Mouse (Mus musculus): ENCODE data around the gene Kcns1.

The Kcns1 gene

DNA sequence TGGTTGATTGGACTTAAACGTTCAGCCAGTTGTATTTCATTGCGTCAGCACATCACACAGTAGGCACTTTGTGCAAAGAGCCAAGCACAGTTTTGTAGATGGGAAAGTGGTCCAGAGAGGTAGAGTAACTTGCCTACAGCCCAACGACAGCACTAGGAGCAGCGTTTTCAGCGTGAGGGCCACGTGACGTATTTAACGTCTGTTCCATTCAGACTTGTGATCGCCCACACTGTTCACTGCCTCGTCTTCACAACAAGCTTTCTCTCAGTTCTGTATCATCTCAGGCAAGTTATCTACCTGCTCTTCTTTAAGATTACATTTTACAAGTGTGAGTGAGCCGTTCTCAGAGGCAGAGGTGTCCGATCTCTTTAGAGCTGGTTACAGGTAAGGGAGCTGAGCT lies 24.4 kb downstream of the Kcns1 start:
- TF ChIP-seq GATA4 (IDR thresholded peaks at IDR 0.05; ENCODE audit: insufficient replicate concordance, low read length): no peak

DNA sequence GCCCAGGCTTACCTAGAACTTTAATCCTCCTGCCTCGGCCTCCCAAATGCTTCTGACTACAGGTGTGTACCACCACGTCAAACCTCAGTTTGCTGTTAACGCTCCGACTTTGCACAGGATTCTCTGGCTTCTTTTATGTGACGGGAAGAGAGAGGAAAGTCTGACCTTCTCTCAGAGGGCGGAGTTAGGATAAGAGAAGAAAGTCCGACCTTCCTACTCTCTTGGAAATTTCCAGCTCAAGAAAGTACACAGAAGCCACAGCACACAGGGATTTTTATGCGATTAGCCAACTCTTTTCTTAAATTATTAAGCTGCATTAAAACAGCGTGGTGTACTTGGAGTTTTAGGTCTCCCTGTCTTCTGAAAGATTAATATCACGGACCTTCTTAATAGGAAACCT lies 26.4 kb downstream of the Kcns1 start:
- TF ChIP-seq GATA4 (IDR thresholded peaks at IDR 0.05; ENCODE audit: insufficient replicate concordance, low read length): no peak

DNA sequence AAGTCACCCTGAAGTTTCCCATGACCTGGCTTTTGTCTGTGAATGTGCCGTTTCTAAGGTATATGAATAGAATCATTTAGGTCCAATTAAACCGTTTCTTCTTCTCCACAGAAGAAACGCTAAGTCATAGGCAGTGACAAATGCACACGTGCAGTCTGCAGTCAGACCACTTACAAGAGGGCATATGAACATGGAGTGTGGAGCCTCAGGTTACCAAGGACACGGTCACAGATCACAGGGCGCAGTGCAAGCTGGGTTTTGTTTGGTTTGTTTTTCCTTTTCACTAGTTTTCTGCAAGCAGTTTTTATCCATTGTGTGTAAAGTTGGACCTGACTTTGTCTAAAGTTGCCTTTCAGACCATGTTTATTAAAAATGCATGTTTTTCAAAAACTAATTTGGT lies 26.9 kb downstream of the Kcns1 start:
- TF ChIP-seq GATA4 (IDR thresholded peaks at IDR 0.05; ENCODE audit: insufficient replicate concordance, low read length): no peak

DNA sequence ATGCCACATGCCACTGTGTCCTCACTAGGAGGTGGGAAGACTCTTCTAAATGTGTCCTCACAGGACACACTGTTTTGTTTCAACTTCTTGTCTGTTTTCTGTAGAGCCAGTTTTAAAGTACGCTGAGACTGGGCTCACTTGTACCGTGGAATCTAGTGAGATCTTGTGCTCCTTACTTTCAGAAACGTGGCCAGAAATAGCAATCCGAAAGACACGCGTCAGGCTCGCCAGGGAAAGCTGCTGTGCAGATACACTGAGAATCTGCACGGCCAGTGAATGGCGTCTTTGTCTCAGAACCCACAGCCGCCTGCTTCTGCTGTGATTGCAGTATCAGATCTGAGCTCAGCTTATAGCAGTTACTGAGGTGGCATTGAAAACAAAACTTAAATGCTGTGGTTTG lies 28.9 kb downstream of the Kcns1 start:
- TF ChIP-seq GATA4 (IDR thresholded peaks at IDR 0.05; ENCODE audit: insufficient replicate concordance, low read length): no peak

- TF ChIP-seq GATA4 (IDR thresholded peaks at IDR 0.05; ENCODE audit: insufficient replicate concordance, low read length): no peak
Observed at GRCm38 (mm10) chr2:164137754-164138153, 33.2 kb downstream of the Kcns1 start.

GRCm38 (mm10) chr2:164136393-164136792 lies 34.5 kb downstream of the Kcns1 start:
- TF ChIP-seq GATA4 (IDR thresholded peaks at IDR 0.05; ENCODE audit: insufficient replicate concordance, low read length): no peak

DNA sequence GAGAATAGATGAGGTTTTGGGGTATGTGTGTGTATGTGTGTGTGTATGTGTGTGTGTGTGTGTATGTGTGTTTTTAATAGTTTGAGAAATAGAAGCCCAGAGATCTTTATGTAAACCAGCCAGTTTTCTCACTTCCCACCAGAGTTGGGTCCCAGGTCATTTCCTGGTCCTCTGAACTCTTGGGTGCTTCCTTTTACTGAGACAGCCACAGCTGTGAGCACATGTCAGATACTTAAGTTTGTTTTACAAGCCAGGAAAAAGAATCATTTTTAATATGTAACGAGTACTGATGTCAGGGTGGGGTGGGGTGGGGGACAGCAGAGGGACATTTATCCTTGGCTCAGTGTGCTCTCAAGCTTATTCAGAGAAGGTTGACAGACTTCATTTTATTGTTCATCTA lies 35.5 kb downstream of the Kcns1 start:
- TF ChIP-seq GATA4 (IDR thresholded peaks at IDR 0.05; ENCODE audit: insufficient replicate concordance, low read length): no peak

GRCm38 (mm10) chr2:164134563-164134962 lies 36.4 kb downstream of the Kcns1 start:
- TF ChIP-seq GATA4 (IDR thresholded peaks at IDR 0.05; ENCODE audit: insufficient replicate concordance, low read length): no peak

DNA sequence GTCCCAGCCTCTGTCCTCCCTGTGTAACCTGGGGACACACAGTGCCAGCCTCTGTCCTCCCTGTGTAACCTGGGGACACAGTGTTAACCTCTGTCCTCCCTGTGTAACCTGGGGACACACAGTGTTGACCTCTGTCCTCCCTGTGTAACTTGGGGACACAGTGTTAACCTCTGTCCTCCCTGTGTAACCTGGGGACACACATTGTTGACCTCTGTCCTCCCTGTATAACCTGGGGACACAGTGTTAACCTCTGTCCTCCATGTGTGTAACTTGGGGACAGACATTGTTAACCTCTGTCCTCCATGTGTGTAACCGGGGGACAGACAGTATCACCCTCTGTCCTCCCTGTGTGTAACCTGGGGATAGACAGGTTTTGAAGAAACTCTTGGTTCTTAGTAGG lies 39.3 kb downstream of the Kcns1 start:
- TF ChIP-seq GATA4 (IDR thresholded peaks at IDR 0.05; ENCODE audit: insufficient replicate concordance, low read length): no peak

- no peak for TF ChIP-seq GATA4 (IDR thresholded peaks at IDR 0.05; ENCODE audit: insufficient replicate concordance, low read length)
Observed at GRCm38 (mm10) chr2:164128576-164129411, 42.1 kb downstream of the Kcns1 start.

DNA sequence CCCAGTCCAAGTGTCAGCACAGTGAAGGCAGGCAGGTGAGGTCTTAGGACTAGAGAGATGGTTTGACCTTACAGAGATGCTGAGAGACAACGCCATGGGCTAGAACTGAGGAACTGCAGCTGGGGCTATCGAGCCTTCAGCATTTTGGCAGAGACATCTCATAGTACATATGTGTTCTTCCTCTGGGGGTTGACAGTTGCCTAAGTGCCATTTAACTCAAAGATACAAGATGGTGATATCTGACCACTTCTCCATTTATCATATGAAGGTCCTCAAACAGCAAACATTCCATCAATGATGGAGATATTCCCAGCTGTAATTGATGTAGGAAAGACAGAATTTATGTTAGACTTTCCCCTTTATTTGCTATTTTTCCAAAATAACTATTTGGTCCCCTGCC lies 43.6 kb downstream of the Kcns1 start:
- no peak for TF ChIP-seq GATA4 (IDR thresholded peaks at IDR 0.05; ENCODE audit: insufficient replicate concordance, low read length)

DNA sequence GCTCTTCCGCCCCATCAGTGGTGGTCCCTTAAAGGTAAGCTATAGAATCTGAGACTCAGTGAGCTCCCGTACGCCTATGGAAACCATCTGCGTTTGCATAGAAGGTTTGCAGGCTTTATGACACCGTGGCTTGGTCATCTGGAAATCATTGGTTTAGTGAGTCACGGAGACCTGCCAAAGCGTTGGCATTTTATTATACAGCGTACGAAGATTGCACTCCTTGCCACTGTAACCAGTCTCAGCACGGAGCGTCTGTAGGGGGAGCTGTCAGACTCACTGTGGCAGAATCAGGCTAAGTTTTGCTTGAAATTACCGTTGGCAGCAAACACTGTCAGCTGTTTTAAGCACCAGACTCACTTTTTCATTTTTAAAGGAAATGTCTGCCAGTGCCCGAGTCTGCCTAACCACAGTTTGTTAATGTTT lies 44.4 kb downstream of the Kcns1 start:
- no peak for TF ChIP-seq GATA4 (IDR thresholded peaks at IDR 0.05; ENCODE audit: insufficient replicate concordance, low read length)

- no peak for TF ChIP-seq GATA4 (IDR thresholded peaks at IDR 0.05; ENCODE audit: insufficient replicate concordance, low read length)
Observed at GRCm38 (mm10) chr2:164123169-164123766, 47.6 kb downstream of the Kcns1 start.

DNA sequence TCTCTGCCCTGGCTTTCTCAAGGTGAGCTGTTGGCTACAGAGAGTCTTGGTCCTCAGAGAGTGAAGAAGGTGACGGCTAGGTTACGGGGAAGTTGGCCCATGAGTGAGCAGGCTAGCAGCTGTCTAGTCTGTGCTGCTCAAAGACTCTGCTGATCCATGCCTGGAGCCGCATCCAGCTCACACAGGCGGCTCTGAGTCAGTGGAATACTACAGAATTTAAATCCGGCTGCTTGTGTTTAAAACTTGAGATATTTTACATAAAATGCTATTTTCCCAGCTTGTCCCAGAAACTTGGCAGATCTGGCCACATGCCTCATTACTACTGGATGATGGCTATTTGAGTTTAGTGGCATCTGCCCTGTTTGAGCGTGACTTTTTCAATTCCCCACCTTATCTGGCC lies 51.4 kb downstream of the Kcns1 start:
- TF ChIP-seq GATA4 (IDR thresholded peaks at IDR 0.05; ENCODE audit: insufficient replicate concordance, low read length): no peak

DNA sequence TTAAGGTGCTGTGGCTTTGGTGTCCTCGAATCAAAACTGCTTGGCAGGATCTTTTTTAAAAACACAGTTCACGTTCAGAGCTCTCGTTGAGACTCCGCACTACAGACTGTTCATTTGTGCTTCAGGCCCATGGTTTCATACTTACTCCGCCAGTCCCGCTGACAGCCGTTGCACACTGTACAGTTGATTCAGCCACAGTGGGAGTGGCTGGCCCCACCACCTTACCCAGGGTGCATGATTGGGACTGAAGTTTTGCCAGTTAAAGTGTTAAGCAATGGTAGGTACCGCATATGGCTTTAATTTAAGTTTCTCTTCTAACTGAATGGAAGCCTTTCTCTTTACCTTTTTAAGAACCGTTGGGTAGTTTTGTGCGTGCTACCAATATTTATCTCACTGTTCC lies 55.4 kb downstream of the Kcns1 start:
- no peak for TF ChIP-seq GATA4 (IDR thresholded peaks at IDR 0.05; ENCODE audit: insufficient replicate concordance, low read length)

- TF ChIP-seq GATA4 (IDR thresholded peaks at IDR 0.05; ENCODE audit: insufficient replicate concordance, low read length): no peak
Observed at GRCm38 (mm10) chr2:164114051-164114450, 56.9 kb downstream of the Kcns1 start.
